Mouse (Mus musculus) thymus, adult 2 months (tissue): ENCODE data around the gene Psmb6.

Source experiments
- CTCF ChIP-seq: fragments of 200-500 bp; IDR thresholded peaks from 2 replicates; pipeline ENCODE4 v1.5.1; 2012; ENCODE audit warnings: mild to moderate bottlenecking, control low read depth, low read length, moderate library complexity, borderline replicate concordance; ENCODE audit not compliant: control insufficient read depth, poor library complexity, insufficient read depth; ENCODE audit errors: extremely low read depth
- POLR2A ChIP-seq: fragments of 200-500 bp; IDR thresholded peaks from 2 replicates; pipeline ENCODE4 v1.6.1; 2012; ENCODE audit warnings: mild to moderate bottlenecking, low read length, control low read depth, moderate library complexity; ENCODE audit not compliant: control insufficient read depth, poor library complexity, insufficient read depth; ENCODE audit errors: extremely low read depth

- TF ChIP-seq CTCF (no peak), POLR2A (no peak)
Observed at GRCm38 (mm10) chr11:70526211-70526610, 1.0 kb downstream of the Psmb6 start.
